Mouse (Mus musculus) testis, adult 2 months (tissue): ENCODE measurements around the gene Mylk3.

Source experiments
- CTCF ChIP-seq: fragments of 200-500 bp; IDR thresholded peaks from 2 replicates; pipeline ENCODE4 v1.5.1; 2012; ENCODE audit warnings: low read depth, mild to moderate bottlenecking, inconsistent platforms, low read length, moderate library complexity; ENCODE audit not compliant: control insufficient read depth, insufficient read depth, insufficient replicate concordance
- POLR2A ChIP-seq: fragments of 200-500 bp; IDR thresholded peaks from 2 replicates; pipeline ENCODE4 v1.6.1; 2012; ENCODE audit warnings: low read depth, mild to moderate bottlenecking, inconsistent platforms, low read length, moderate library complexity; ENCODE audit not compliant: control insufficient read depth

DNA sequence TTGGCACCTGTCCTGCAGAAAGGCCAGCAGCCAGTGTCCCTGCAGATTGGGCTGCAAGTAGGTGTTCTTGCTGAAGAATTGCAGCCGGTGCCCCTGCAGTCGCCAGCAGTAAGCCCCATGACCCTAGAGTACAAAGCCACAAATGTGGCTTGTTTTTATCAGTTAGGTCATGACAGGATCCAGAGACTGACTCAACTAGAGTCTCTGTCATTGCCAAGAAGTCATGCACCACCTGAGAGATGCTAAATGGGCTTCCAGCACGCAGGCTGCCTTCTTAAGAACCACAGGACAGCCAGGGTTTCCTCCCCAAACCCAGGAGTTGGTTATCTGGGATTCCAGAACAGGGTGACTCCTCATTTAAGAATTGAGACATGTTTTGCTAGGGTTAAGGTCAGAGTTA lies 8.9 kb upstream of the Mylk3 start:
- TF ChIP-seq POLR2A, result no peak
- TF ChIP-seq CTCF, result no peak
